Mouse (Mus musculus): ENCODE results near the gene Xpo5.

DNA sequence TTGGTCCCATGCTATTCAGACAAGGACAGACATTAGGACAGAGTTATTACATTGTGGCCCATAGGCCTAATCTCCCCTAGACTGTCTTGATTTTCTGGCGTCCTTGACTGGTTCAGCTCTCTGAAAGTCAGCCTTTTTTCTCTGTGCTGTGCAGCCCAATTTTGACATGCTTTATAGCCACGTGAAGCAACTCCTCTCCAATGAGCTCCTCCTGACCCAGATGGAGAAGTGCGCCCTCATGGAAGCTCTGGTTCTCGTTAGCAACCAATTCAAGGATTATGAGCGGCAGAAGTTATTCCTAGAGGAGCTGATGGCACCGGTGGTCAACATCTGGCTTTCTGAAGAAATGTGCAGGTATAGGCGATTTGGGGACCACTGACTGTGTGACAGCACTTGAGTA lies 25.0 kb downstream of the Xpo5 start:
- no peak for TF ChIP-seq POLR2A (IDR thresholded peaks at IDR 0.05; ENCODE audit: control insufficient read depth, extremely low read depth, insufficient read depth, low read length, poor library complexity)
- no peak for TF ChIP-seq CTCF (IDR thresholded peaks at IDR 0.05; ENCODE audit: borderline replicate concordance, control insufficient read depth, extremely low read depth, insufficient read depth, low read length, poor library complexity)

All from thymus, adult 2 months (tissue).